Mouse (Mus musculus) heart, embryonic 16.5 days (tissue): ENCODE measurements around the gene Rp9. TPM values are rescaled to one million over a fixed set of nuclear protein-coding genes. Genes with fewer than 3 reads are reported as not detected.

ENCODE experiments used
- ATAC-seq: fragments of 200-750 bp; cut with Nextera tagmentation; replicated peaks from 2 replicates; pipeline ENCODE4 v1.8.0; 2017; ENCODE audit warnings: moderate number of reproducible peaks; ENCODE audit not compliant: insufficient read depth, low FRiP score; ENCODE audit errors: extremely low read depth
- H3K27ac ChIP-seq: fragments of 300-500 bp; sonication (generic); 2 replicates; pipeline ENCODE4 v1.5.1; 2014; ENCODE audit warnings: mild to moderate bottlenecking, low read length, control low read depth, moderate library complexity
- H3K27me3 ChIP-seq: fragments of 300-500 bp; sonication (generic); 2 replicates; pipeline ENCODE4 v1.6.1; 2014; ENCODE audit warnings: low read length, mixed read lengths; ENCODE audit not compliant: control insufficient read depth, insufficient read depth
- H3K36me3 ChIP-seq: fragments of 300-500 bp; sonication (generic); 2 replicates; pipeline ENCODE4 v1.6.1; 2014; ENCODE audit not compliant: control insufficient read depth, insufficient read depth
- H3K4me1 ChIP-seq: fragments of 300-500 bp; sonication (generic); 2 replicates; pipeline ENCODE4 v1.6.1; 2014; ENCODE audit warnings: low read length, mixed read lengths; ENCODE audit not compliant: control insufficient read depth, insufficient read depth
- H3K4me2 ChIP-seq: fragments of 300-500 bp; sonication (generic); 2 replicates; pipeline ENCODE4 v1.6.1; 2014; ENCODE audit warnings: low read depth, mild to moderate bottlenecking, control low read depth, low read length
- H3K4me3 ChIP-seq: fragments of 300-500 bp; sonication (generic); 2 replicates; pipeline ENCODE4 v1.5.1; 2014; ENCODE audit warnings: mild to moderate bottlenecking, control low read depth, low read length
- H3K9ac ChIP-seq: fragments of 300-500 bp; sonication (generic); 2 replicates; pipeline ENCODE4 v1.6.1; 2014; ENCODE audit warnings: low read length, control low read depth
- H3K9me3 ChIP-seq: fragments of 300-500 bp; sonication (generic); replicated peaks from 2 replicates; pipeline ENCODE4 v1.6.1; 2016; ENCODE audit warnings: low read length; ENCODE audit not compliant: control insufficient read depth
- WGBS: fragments of 180-500 bp; shearing (Covaris S2); extraction: QIAGEN DNeasy Blood & Tissue Kit; methylation state at CpG from one replicate; pipeline ENCODE4 v1.1.7; 2014; 5-methylcytosine and 5-hydroxymethylcytosine counted together
- polyA plus RNA-seq: library from polyadenylated mRNA; unstranded; fragments of >200 nt; fragmentation: Nextera tagmentation; extraction: Ambion mirVana; gene quantifications from 2 replicates; pipeline ENCODE4 v1.2.1, GENCODE M21; 2015

The Rp9 gene
- polyA plus RNA-seq: 47.3 and 48.4 TPM in 2 replicates

- Histone ChIP-seq H3K4me3 (peak within 1 kb of the TSS; percentile 89), H3K9ac (peak within 1 kb of the TSS; percentile 96), H3K27me3 (no peaks in the 10 kb centered on the region), H3K9me3 (no peaks in the 10 kb centered on the region), H3K36me3 (peaks cover 6% of the 10 kb centered on the region; the same call in 1 of the 2 replicates), H3K4me1 (no peaks in the 10 kb centered on the region; the same call in 1 of the 2 replicates), H3K27ac (peak within 1 kb of the TSS; percentile 63), H3K4me2 (peak within 1 kb of the TSS; percentile 70)
- 81% methylated on average over 3 of the region's 3 CpGs for WGBS
- no peak for ATAC-seq
Measured at GRCm38 (mm10) chr9:22469643-22470042, at the start of gene Rp9. Gene Rp9, minus strand, starts transcription at chr9:22469743.

- no peak overlapping the region for H3K9ac ChIP-seq
- H3K27me3 ChIP-seq: no peaks in the 10 kb centered on the region
- no peak overlapping the region for H3K27ac ChIP-seq
- H3K9me3 ChIP-seq: peaks cover 7% of the 10 kb centered on the region
- H3K4me1 ChIP-seq: no peaks in the 10 kb centered on the region
- no peak overlapping the region for H3K4me2 ChIP-seq
- ATAC-seq: no peak
- 91% methylated on average over 3 of the region's 3 CpGs for WGBS
- no peaks in the 10 kb centered on the region for H3K36me3 ChIP-seq
- no peak overlapping the region for H3K4me3 ChIP-seq
Measured at GRCm38 (mm10) chr9:22518394-22519041, 49.0 kb upstream of the Rp9 start.

- Histone ChIP-seq H3K9ac (no peak overlapping the region), H3K27me3 (no peaks in the 10 kb centered on the region), H3K4me1 (no peaks in the 10 kb centered on the region), H3K4me2 (no peak overlapping the region), H3K27ac (no peak overlapping the region), H3K9me3 (no peaks in the 10 kb centered on the region), H3K4me3 (no peak overlapping the region), H3K36me3 (no peaks in the 10 kb centered on the region)
- no peak for ATAC-seq
- 75% methylated on average over 4 of the region's 4 CpGs for WGBS
Measured at GRCm38 (mm10) chr9:22515076-22515475, 45.5 kb upstream of the Rp9 start.

DNA sequence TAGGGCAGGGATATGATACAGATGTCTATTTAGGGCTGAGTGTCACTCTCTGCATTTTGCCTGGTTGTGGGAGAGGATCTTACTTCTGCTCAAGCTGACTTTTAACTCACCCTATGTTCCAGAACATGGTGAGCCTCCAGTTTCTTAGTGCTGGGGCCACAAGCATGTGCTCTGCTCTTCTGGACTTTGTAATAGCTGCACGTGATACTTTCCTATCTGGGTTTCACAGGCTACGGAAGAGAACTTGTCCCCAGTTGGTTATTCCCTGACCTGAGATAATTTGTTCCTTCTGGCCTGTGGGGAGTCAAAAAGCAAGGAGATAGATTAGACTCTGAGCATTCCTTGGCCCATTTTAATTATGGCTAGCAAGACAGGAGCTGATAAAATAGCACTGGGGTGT is 36.0 kb upstream of the Rp9 start:
- no peak for ATAC-seq
- H3K27ac ChIP-seq: no peak overlapping the region
- peaks cover 11% of the 10 kb centered on the region for H3K4me1 ChIP-seq
- H3K27me3 ChIP-seq: no peaks in the 10 kb centered on the region
- H3K9me3 ChIP-seq: no peaks in the 10 kb centered on the region
- no peak overlapping the region for H3K4me3 ChIP-seq
- 49% methylated on average over 2 of the region's 2 CpGs for WGBS
- H3K4me2 ChIP-seq: no peak overlapping the region
- no peaks in the 10 kb centered on the region for H3K36me3 ChIP-seq
- no peak overlapping the region for H3K9ac ChIP-seq

- 82% methylated on average over 5 of the region's 5 CpGs for WGBS
- Histone ChIP-seq H3K4me3 (no peak overlapping the region), H3K27me3 (no peaks in the 10 kb centered on the region), H3K9me3 (no peaks in the 10 kb centered on the region), H3K4me1 (peaks cover 11% of the 10 kb centered on the region), H3K27ac (no peak overlapping the region), H3K4me2 (no peak overlapping the region), H3K9ac (no peak overlapping the region), H3K36me3 (no peaks in the 10 kb centered on the region)
- ATAC-seq: no peak
Measured at GRCm38 (mm10) chr9:22503581-22503980, 34.0 kb upstream of the Rp9 start.

GRCm38 (mm10) chr9:22502972-22503371 is 33.4 kb upstream of the Rp9 start:
- Histone ChIP-seq H3K27ac (no peak overlapping the region), H3K27me3 (no peaks in the 10 kb centered on the region), H3K4me3 (no peak overlapping the region), H3K4me2 (no peak overlapping the region), H3K4me1 (peaks cover 11% of the 10 kb centered on the region), H3K36me3 (no peaks in the 10 kb centered on the region), H3K9me3 (no peaks in the 10 kb centered on the region), H3K9ac (no peak overlapping the region)
- 73% methylated on average over 2 of the region's 2 CpGs for WGBS
- no peak for ATAC-seq

DNA sequence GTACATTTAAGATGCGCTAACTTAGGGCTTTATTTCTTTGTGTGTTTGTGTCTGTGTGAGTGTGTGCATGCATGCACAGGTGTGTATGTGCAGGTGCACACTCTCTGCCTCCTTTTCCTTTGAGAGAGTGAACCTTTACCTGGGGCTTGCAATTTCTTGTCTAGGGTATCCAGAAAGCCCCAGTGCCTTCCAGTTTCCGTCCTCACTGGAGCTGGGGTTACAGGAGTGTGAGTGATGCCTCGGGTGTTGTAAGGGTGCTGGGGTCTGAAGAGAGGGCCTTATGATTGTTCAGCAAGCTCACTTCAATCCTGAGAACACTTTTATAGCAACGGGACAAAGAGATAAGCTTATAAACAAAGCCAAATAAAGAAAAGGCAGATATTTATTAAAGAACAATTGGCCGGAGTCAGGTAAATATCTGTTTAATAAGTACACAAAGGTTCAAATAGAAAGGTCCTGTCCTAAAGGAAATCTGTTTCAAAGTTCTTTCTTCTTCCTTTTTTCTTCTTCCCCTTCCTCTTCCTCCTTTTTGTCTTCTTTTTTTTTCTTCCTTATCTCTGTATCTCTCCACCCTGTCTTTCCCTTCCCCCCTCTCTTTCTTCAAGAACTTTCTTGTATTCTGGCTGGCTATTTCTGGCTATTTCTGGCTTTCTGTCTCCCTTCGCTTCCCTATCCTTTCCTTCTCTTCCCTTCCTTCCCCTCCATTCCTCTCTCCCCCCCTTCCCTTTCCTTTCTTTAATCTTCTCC is 27.7 kb upstream of the Rp9 start:
- ATAC-seq: no peak
- 75% methylated on average over 6 of the region's 6 CpGs for WGBS
- H3K36me3 ChIP-seq: no peaks in the 10 kb centered on the region; the same call in 1 of the 2 replicates

GRCm38 (mm10) chr9:22495133-22495532 is 25.6 kb upstream of the Rp9 start:
- no peaks in the 10 kb centered on the region; the same call in 1 of the 2 replicates for H3K36me3 ChIP-seq
- no peak overlapping the region for H3K4me3 ChIP-seq
- no peak overlapping the region for H3K4me2 ChIP-seq
- no peaks in the 10 kb centered on the region for H3K4me1 ChIP-seq
- H3K9me3 ChIP-seq: no peaks in the 10 kb centered on the region
- H3K27ac ChIP-seq: no peak overlapping the region
- ATAC-seq: no peak
- WGBS: 80% methylated on average over 2 of the region's 2 CpGs
- H3K9ac ChIP-seq: no peak overlapping the region
- H3K27me3 ChIP-seq: no peaks in the 10 kb centered on the region

More for the DNA sequence above, 27.7 kb upstream of the Rp9 start:
- Histone ChIP-seq H3K9me3 (no peaks in the 10 kb centered on the region), H3K27me3 (no peaks in the 10 kb centered on the region), H3K9ac (no peak overlapping the region), H3K27ac (no peak overlapping the region), H3K4me2 (no peak overlapping the region), H3K4me1 (no peaks in the 10 kb centered on the region), H3K4me3 (no peak overlapping the region)

- no peaks in the 10 kb centered on the region for H3K27me3 ChIP-seq
- no peak overlapping the region for H3K4me3 ChIP-seq
- H3K36me3 ChIP-seq: no peaks in the 10 kb centered on the region; the same call in 1 of the 2 replicates
- H3K27ac ChIP-seq: no peak overlapping the region
- no peaks in the 10 kb centered on the region for H3K4me1 ChIP-seq
- no peak overlapping the region for H3K4me2 ChIP-seq
- no peak overlapping the region for H3K9ac ChIP-seq
- ATAC-seq: no peak
- no peaks in the 10 kb centered on the region for H3K9me3 ChIP-seq
- 79% methylated on average over 9 of the region's 9 CpGs for WGBS
Measured at GRCm38 (mm10) chr9:22494203-22494807, 24.8 kb upstream of the Rp9 start.
